Mouse (Mus musculus): Measurements from ENCODE around the gene Man1a2. TPM values are rescaled to one million over a fixed set of nuclear protein-coding genes. Genes with fewer than 3 reads are reported as not detected.
A peak's percentile ranks its signal among the peaks of the same experiment; 100 is the strongest.

Gene Man1a2
- polyA plus RNA-seq (2015; fragmentation: Nextera tagmentation; extraction: Ambion mirVana): 44.4 and 48.6 TPM in 2 replicates

DNA sequence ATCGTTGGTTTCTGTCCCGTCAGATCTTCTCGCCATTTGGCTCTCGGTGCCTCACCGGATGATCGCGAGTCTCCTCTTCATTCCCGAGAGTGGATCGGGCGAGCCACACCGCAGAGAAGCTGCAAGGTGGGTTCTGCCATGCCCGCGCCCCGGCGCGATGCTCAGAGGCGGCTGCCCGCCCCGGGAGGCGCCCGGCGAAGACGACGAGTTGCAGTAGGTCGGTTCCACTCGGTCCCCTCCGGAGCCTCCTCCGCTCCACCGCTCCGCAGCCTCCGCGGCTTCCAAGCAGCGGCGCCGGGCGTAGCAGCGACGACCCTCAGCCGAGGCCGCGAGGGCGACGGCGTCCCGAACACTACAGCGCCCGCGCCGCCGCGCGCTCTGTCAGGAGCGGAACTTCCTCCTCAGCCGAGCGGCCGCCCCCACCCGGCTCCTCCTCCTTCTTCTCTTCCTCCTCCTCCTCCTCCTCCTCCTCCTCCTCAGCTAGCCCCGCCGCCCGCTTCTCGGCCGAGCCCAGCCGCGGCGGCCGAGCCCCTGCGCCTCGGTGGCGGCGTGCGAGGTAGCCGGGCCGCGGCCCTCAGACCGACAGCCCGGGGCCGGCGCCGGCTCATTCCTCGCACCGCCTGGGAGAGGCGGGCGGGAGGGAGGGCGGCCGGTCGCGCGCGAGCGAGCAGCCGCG lies at the start of gene Man1a2:
TSS of gene Man1a2 (minus strand) at position 417 of the 676 bp plus-strand sequence.
- peak within 1 kb of the TSS; percentile 96 for H3K27ac ChIP-seq (ENCODE audit: low read length)
- peak; percentile 95 for ATAC-seq (ENCODE audit: low read depth)
- H3K4me3 ChIP-seq (ENCODE audit: low read length): peak within 1 kb of the TSS; percentile 73
- peaks cover 20% of the 10 kb centered on the region for H3K4me1 ChIP-seq (replicated peaks; ENCODE audit: control insufficient read depth, insufficient read depth, low read length)
- no peaks in the 10 kb centered on the region for H3K27me3 ChIP-seq (ENCODE audit: control insufficient read depth, insufficient read depth, low read depth, low read length)
- no peaks in the 10 kb centered on the region for H3K9me3 ChIP-seq (ENCODE audit: control insufficient read depth, low read length)
- peak within 1 kb of the TSS; percentile 85 for H3K9ac ChIP-seq (ENCODE audit: low read length)
- peak within 1 kb of the TSS; percentile 93 for H3K4me2 ChIP-seq (ENCODE audit: low read depth, low read length)
- under 1% methylated on average over 55 of the region's 92 CpGs for WGBS
- H3K36me3 ChIP-seq (ENCODE audit: control insufficient read depth, insufficient read depth, low read length): no peaks in the 10 kb centered on the region

DNA sequence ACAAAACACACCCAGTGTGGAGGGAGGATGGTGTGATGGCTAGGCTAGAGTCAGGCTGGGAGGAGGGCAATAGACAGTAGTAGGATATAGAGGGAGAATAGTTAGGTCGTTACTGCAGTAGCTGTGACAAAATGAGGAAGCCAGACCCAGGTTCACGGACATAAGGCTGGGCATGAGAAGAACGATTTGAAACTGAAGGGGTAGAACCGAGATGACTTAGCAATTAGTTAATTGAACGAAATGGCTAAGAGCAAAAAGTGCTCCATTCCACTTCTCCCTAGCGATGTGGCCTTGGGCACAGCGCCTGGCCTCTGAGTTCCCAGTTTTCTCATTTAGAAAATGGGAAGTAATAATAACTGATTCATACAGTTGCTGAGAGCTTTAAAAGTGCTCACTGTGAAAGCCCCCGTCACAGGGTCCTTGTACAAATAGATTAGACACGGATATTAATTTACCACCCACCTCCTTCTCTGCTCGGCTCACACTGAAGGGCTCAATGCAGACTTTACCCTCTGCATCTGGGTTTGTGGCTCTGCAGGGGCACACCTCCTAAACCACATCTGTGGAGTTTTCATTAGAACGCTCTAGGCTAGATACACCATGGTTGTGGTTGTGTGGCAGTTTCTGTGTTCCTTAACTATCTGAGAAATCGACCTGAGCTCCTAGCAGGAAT lies 49.3 kb upstream of the Man1a2 start:
- ATAC-seq (ENCODE audit: low read depth): no peak
- Histone ChIP-seq H3K4me2 (ENCODE audit: low read depth, low read length) (no peak overlapping the region), H3K4me1 (replicated peaks; ENCODE audit: control insufficient read depth, insufficient read depth, low read length) (no peaks in the 10 kb centered on the region), H3K36me3 (ENCODE audit: control insufficient read depth, insufficient read depth, low read length) (no peaks in the 10 kb centered on the region), H3K27ac (ENCODE audit: low read length) (no peak overlapping the region), H3K9me3 (ENCODE audit: control insufficient read depth, low read length) (no peaks in the 10 kb centered on the region), H3K27me3 (ENCODE audit: control insufficient read depth, insufficient read depth, low read depth, low read length) (no peaks in the 10 kb centered on the region), H3K4me3 (ENCODE audit: low read length) (no peak overlapping the region), H3K9ac (ENCODE audit: low read length) (no peak overlapping the region)
- WGBS: 75% methylated on average over 12 of the region's 12 CpGs

DNA sequence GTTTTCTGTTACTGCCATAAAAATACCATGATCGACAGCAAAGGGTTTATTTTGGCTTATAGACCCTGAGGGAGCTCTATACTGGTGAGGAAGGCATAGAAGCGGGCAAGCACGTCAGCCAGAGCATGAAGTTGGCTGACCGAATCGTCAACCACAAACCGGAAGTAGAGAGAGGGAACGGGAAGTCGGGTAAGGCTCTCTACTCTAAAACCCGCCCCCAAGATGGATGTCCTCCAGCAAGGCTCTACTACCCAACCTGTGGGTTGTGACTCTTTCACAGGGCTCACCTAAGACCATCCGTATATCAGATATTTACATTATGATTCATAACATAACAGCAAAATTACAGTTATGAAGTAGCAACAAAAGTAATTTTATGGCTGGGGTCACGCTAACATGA lies 46.6 kb upstream of the Man1a2 start:
- H3K9ac ChIP-seq (ENCODE audit: low read length): no peak overlapping the region
- ATAC-seq (ENCODE audit: low read depth): no peak
- WGBS: 89% methylated on average over 11 of the region's 11 CpGs
- H3K4me2 ChIP-seq (ENCODE audit: low read depth, low read length): no peak overlapping the region
- H3K27ac ChIP-seq (ENCODE audit: low read length): no peak overlapping the region
- no peaks in the 10 kb centered on the region for H3K27me3 ChIP-seq (ENCODE audit: control insufficient read depth, insufficient read depth, low read depth, low read length)
- no peak overlapping the region for H3K4me3 ChIP-seq (ENCODE audit: low read length)
- no peaks in the 10 kb centered on the region for H3K36me3 ChIP-seq (ENCODE audit: control insufficient read depth, insufficient read depth, low read length)
- no peaks in the 10 kb centered on the region for H3K4me1 ChIP-seq (replicated peaks; ENCODE audit: control insufficient read depth, insufficient read depth, low read length)
- no peaks in the 10 kb centered on the region for H3K9me3 ChIP-seq (ENCODE audit: control insufficient read depth, low read length)

DNA sequence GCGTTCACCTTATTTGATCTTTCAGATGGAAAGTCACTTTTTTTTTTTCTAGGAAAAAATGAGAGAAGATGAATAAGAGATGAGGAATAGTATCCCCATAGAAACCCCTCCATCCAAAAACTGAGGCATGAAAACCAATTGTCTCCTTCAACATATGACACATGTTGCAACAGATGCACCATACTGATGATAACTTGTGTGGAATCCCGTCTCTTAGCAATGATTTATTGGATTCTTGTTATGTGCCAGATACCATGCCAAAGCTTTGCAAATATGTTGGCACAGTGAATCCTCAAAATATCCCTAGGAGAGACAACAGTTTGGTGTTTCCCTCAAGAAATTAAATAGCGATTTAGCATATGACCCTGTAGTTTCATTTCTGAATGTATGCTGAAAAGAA lies 46.0 kb upstream of the Man1a2 start:
- no peak overlapping the region for H3K4me2 ChIP-seq (ENCODE audit: low read depth, low read length)
- no peak overlapping the region for H3K4me3 ChIP-seq (ENCODE audit: low read length)
- H3K9ac ChIP-seq (ENCODE audit: low read length): no peak overlapping the region
- ATAC-seq (ENCODE audit: low read depth): no peak
- H3K36me3 ChIP-seq (ENCODE audit: control insufficient read depth, insufficient read depth, low read length): no peaks in the 10 kb centered on the region
- H3K9me3 ChIP-seq (ENCODE audit: control insufficient read depth, low read length): no peaks in the 10 kb centered on the region
- WGBS: 86% methylated on average over 3 of the region's 3 CpGs
- no peaks in the 10 kb centered on the region for H3K27me3 ChIP-seq (ENCODE audit: control insufficient read depth, insufficient read depth, low read depth, low read length)
- H3K4me1 ChIP-seq (replicated peaks; ENCODE audit: control insufficient read depth, insufficient read depth, low read length): no peaks in the 10 kb centered on the region
- no peak overlapping the region for H3K27ac ChIP-seq (ENCODE audit: low read length)

DNA sequence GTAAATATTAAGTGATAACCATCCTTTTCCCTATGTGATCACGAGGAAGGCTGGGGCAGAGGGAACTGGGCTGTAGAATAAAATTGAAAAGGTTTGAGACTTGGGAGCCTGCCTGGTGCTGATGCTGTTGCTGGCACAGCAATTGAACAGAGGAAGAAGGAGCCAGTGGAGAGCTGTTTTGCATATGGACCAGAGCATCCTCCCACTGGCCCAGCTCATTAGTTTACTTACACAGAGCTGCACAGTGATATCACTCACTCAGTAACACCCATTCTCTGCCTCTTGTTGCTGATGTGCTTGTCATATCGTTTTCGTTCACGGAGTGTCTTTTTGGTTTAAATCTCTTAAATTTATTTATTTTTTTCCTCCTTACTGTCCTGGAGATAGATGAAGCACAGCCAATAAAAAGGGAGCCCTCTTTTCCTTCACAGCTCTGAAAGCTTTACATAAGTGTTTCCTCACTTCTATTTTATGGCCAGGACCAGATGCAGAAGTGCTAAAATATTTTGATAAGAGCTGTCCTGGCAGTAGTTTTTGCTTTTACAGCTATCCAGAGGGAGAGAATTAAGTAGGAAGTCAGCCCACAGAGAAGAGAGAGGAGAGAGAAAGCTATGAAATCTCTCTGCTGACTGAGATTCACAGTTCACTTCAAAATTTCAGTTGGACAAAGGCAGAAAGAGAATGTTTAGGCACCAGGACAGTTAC lies 42.9 kb upstream of the Man1a2 start:
- Histone ChIP-seq H3K9me3 (ENCODE audit: control insufficient read depth, low read length) (peaks cover 3% of the 10 kb centered on the region), H3K36me3 (ENCODE audit: control insufficient read depth, insufficient read depth, low read length) (no peaks in the 10 kb centered on the region), H3K4me3 (ENCODE audit: low read length) (no peak overlapping the region), H3K27ac (ENCODE audit: low read length) (no peak overlapping the region), H3K4me2 (ENCODE audit: low read depth, low read length) (no peak overlapping the region), H3K4me1 (replicated peaks; ENCODE audit: control insufficient read depth, insufficient read depth, low read length) (no peaks in the 10 kb centered on the region), H3K27me3 (ENCODE audit: control insufficient read depth, insufficient read depth, low read depth, low read length) (no peaks in the 10 kb centered on the region), H3K9ac (ENCODE audit: low read length) (no peak overlapping the region)
- no peak for ATAC-seq (ENCODE audit: low read depth)
- 50% methylated on average over 4 of the region's 4 CpGs for WGBS

DNA sequence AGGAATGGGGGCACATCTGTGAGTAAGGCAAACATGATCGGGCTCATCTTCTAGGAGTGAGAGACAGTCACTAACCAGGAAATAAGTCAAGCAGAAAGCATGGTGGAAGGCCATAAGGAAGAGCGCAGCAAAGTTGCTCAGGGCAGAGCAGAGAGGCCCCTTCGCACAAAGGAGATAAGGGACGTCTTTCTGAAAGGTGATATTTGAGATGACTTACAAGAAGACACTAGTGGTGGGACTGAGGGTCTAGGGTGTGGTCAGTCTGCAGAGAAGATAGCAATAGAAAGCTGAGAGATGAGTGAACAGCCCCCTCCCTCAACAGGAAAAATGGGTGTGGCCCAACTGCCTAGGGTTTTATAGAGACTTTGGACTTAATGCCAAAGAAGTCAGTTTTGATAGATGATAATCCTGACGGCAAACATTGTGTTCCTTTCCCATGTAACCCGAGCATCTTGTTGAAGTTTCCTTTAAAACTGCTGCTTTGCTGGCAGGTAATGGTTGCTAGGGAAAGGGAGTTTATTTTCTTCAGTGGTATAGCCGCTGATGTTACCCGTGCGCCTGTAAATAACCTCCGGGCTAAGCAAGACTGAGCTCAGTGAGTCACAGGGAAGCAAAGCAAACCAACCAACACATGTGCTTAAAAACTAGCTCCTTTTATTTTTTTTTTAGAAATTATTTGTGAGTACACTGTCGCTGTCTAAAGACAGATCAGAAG lies 40.8 kb upstream of the Man1a2 start:
- Histone ChIP-seq H3K36me3 (ENCODE audit: control insufficient read depth, insufficient read depth, low read length) (no peaks in the 10 kb centered on the region), H3K27ac (ENCODE audit: low read length) (no peak overlapping the region), H3K9ac (ENCODE audit: low read length) (no peak overlapping the region), H3K27me3 (ENCODE audit: control insufficient read depth, insufficient read depth, low read depth, low read length) (no peaks in the 10 kb centered on the region), H3K4me1 (replicated peaks; ENCODE audit: control insufficient read depth, insufficient read depth, low read length) (no peaks in the 10 kb centered on the region), H3K9me3 (ENCODE audit: control insufficient read depth, low read length) (peaks cover 5% of the 10 kb centered on the region), H3K4me3 (ENCODE audit: low read length) (no peak overlapping the region), H3K4me2 (ENCODE audit: low read depth, low read length) (no peak overlapping the region)
- WGBS: 72% methylated on average over 11 of the region's 11 CpGs
- no peak for ATAC-seq (ENCODE audit: low read depth)

DNA sequence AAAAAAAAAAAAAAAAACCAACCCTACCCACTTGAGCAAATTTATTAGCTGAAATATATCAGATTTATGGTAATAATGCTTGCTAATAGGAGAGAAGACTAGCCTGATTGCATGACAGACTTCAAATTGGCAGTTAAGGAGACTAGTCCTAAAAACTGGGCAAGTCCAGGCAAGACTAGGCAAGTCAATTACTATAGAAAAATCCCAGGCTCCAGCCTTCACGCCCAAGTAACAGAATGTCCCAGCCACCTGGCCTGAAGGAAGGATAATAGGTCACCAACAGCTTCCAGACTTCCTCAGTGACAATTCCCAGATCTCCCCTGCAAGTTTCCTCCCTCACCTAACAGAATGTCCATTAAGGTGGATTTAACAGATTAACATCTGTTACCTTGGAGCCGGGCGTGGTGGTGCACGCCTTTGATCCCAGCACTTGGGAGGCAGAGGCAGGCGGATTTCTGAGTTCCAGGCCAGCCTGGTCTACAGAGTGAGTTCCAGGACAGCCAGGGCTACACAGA lies 35.5 kb upstream of the Man1a2 start:
- no peaks in the 10 kb centered on the region for H3K36me3 ChIP-seq (ENCODE audit: control insufficient read depth, insufficient read depth, low read length)
- no peak overlapping the region for H3K27ac ChIP-seq (ENCODE audit: low read length)
- H3K27me3 ChIP-seq (ENCODE audit: control insufficient read depth, insufficient read depth, low read depth, low read length): no peaks in the 10 kb centered on the region
- H3K4me2 ChIP-seq (ENCODE audit: low read depth, low read length): no peak overlapping the region
- no peak overlapping the region for H3K9ac ChIP-seq (ENCODE audit: low read length)
- H3K9me3 ChIP-seq (ENCODE audit: control insufficient read depth, low read length): peaks cover 5% of the 10 kb centered on the region
- H3K4me1 ChIP-seq (replicated peaks; ENCODE audit: control insufficient read depth, insufficient read depth, low read length): no peaks in the 10 kb centered on the region
- H3K4me3 ChIP-seq (ENCODE audit: low read length): no peak overlapping the region
- ATAC-seq (ENCODE audit: low read depth): no peak
- 94% methylated on average over 5 of the region's 5 CpGs for WGBS

DNA sequence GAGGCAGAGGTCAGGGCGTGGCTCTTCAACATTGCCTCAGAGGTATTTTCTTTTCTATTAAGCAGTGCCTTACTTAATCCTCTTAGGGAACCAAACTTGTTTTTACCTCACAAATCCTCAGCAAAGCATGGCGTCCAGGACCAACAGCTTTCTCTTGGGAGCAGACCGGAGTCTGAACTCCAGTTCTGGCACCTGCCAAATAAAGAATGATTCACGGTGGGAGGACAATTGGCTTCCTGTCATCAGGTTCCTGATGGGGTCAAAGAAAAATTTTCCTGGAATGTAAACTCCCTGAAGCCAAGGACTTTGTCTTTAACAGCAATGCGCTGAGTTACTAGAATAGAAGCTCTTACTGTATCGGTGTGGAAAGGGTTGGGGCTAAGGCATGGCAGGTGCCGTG lies 30.9 kb upstream of the Man1a2 start:
- no peaks in the 10 kb centered on the region for H3K36me3 ChIP-seq (ENCODE audit: control insufficient read depth, insufficient read depth, low read length)
- 37% methylated on average over 7 of the region's 7 CpGs for WGBS
- no peak overlapping the region for H3K4me2 ChIP-seq (ENCODE audit: low read depth, low read length)
- no peaks in the 10 kb centered on the region for H3K9me3 ChIP-seq (ENCODE audit: control insufficient read depth, low read length)
- no peak for ATAC-seq (ENCODE audit: low read depth)
- no peaks in the 10 kb centered on the region for H3K27me3 ChIP-seq (ENCODE audit: control insufficient read depth, insufficient read depth, low read depth, low read length)
- no peaks in the 10 kb centered on the region; the same call in 1 of the 2 replicates for H3K4me1 ChIP-seq (replicated peaks; ENCODE audit: control insufficient read depth, insufficient read depth, low read length)
- H3K27ac ChIP-seq (ENCODE audit: low read length): no peak overlapping the region
- H3K9ac ChIP-seq (ENCODE audit: low read length): no peak overlapping the region
- no peak overlapping the region for H3K4me3 ChIP-seq (ENCODE audit: low read length)

DNA sequence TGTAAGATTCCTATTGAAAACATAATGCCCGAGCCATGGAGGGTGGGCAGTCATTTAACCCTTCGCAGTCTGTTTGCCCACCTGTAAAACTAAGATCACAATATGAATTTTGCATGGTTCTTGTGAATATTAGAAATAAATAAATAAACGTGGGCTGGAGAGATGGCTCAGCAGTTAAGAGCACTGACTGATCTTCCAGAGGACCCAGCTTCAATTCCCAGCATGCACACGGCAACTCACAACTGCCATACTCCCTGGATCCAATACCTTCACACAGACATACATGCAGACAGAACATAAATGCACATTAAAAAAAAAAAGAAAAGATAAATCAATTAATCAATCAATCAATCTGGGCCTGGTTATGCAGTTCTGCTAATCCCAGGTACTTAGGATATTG lies 30.1 kb upstream of the Man1a2 start:
- WGBS: 62% methylated on average over 4 of the region's 4 CpGs
- Histone ChIP-seq H3K27me3 (ENCODE audit: control insufficient read depth, insufficient read depth, low read depth, low read length) (no peaks in the 10 kb centered on the region), H3K9me3 (ENCODE audit: control insufficient read depth, low read length) (no peaks in the 10 kb centered on the region), H3K4me1 (replicated peaks; ENCODE audit: control insufficient read depth, insufficient read depth, low read length) (no peaks in the 10 kb centered on the region; the same call in 1 of the 2 replicates), H3K9ac (ENCODE audit: low read length) (no peak overlapping the region), H3K4me3 (ENCODE audit: low read length) (no peak overlapping the region), H3K27ac (ENCODE audit: low read length) (no peak overlapping the region), H3K36me3 (ENCODE audit: control insufficient read depth, insufficient read depth, low read length) (no peaks in the 10 kb centered on the region), H3K4me2 (ENCODE audit: low read depth, low read length) (no peak overlapping the region)
- ATAC-seq (ENCODE audit: low read depth): no peak

Data from lung, embryonic 16.5 days (tissue).